Mouse (Mus musculus) layer of hippocampus, postnatal 14 days (tissue): ENCODE measurements around the gene Ddx50. TPM values are rescaled to one million over a fixed set of nuclear protein-coding genes. Genes with fewer than 3 reads are reported as not detected.
"Not testable (repeated sequence)": the region's sequence is repeated elsewhere in the genome, so short reads cannot be mapped to it uniquely, and the experiment has no call there.

Experiments used
- DNase-seq, 2 experiments: peaks; one replicate each; pipeline ENCODE4 v3.0.0; 2021 to 2022; ENCODE audit warnings: low spot score in 2 of 2, mixed read lengths in 1 of 2
- total RNA-seq, 2 experiments: library from RNA; stranded (reverse); gene quantifications; 2 replicates each; pipeline ENCODE4 v1.2.3; 2021

Ddx50 gene
- total RNA-seq, 2 experiments from 2014 or later = 79.3 to 86.0 TPM

DNA sequence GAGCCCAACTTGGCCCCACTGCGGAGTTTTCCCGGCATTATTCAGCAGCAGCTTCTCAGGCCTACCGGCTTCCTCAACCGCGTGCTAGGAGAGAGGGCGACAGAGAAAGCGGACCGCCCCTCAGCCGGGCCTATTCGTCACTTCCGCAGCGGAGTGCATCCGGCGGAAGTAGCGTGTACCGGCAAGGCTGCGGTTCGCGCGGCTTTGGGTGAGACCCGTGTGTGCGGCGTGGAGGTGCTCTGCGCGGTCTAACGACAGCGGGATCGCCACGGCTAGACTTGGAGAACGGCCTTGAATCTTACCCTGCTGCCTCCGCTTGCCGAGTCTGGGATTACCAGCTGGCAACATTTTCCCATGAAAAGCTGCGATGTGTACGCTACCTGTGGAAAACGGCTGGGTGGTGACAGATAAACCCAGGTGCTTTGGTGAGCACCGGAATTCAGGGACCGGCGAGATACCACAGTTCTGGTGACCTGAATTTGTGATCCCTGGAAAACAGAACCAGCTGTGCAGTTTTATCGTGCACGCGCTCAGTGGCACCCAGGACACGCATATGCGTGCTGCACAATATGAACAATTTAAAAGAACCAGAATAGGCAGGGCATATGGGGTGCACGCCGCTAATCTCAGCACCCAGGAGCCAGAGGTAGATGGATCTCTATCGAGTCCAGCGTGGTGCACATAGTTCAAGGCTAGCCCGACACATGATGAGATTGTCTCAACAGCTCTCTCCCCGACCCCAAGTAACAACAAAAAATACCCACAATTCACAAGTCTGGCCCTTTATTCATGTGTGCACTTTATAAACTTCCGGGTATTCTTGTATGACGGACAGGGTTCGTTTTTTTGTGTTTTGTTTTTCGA, 48.6 kb downstream of the Ddx50 start, which contains the start of gene Ddx21:
Gene Ddx21, minus strand, starts transcription at position 105 of the 864 bp plus-strand sequence.
- DNase-seq = peak; percentile 87 to 93

GRCm38 (mm10) chr10:62601833-62602176, 49.2 kb downstream of the Ddx50 start:
- DNase-seq = no peak

GRCm38 (mm10) chr10:62601053-62601791, 49.8 kb downstream of the Ddx50 start:
- no peak for DNase-seq

DNA sequence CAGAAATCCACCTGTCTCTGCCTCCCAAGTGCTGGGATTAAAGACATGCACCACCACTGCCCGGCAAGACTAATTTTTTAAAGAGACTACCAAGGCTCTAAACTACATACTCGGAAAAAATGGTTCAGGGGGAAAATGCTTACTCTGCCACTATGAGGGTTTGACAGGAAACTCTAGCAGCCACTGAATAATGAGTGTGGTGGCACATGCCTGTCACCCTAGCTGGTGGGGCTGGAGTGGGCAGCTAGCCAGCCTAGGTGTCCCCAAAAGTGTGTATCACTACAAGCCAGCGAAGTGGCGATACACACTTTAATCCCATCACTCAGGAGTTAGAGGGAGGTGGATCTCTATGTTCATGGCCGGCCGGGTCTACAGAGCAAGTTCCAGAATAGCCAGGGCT, 51.0 kb downstream of the Ddx50 start:
- DNase-seq = no peak

DNA sequence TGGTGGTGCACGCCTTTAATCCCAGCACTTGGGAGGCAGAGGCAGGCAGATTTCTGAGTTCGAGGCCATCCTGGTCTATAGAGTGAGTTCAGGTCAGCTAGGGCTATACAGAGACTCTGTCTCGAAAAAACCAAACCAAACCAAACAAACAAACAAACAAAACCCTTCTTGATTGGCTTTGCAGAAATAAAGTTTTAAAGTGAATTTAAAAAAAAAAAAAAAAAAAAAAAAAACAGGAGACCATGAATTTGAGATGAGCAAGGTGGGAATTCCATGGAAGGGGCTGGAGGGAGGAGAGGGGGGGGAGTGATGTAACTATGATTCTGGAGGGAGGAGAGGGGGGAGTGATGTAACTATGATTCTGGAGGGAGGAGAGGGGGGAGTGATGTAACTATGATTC, 51.7 kb downstream of the Ddx50 start:
- DNase-seq = not testable (repeated sequence)

DNA sequence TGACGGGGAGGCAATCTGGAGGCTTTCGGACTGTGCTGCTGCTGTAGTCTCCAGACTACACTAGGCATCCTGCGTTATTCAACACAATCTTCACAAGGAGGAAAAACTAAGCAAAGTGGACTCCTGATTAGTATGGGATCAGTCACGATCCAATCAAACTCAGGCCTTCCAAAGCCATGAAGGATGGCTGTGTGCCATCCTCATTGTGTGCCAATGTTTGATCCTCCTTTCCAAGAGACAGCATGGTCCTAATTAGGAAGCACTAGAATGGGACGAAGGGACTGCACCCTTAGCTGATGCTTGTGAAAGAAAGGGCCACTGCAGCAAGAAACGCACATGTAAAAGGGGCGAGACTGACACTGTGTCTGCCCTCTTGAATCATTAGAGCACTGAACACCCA, 58.5 kb downstream of the Ddx50 start:
- no peak for DNase-seq

- peak; percentile 87 to 94 for DNase-seq
These were observed 60.8 kb downstream of the Ddx50 start for GRCm38 (mm10) chr10:62590200-62590599.

GRCm38 (mm10) chr10:62588616-62589015, 62.4 kb downstream of the Ddx50 start:
- no peak for DNase-seq

- no peak for DNase-seq
These were observed 67.8 kb downstream of the Ddx50 start for GRCm38 (mm10) chr10:62583245-62583644.

DNA sequence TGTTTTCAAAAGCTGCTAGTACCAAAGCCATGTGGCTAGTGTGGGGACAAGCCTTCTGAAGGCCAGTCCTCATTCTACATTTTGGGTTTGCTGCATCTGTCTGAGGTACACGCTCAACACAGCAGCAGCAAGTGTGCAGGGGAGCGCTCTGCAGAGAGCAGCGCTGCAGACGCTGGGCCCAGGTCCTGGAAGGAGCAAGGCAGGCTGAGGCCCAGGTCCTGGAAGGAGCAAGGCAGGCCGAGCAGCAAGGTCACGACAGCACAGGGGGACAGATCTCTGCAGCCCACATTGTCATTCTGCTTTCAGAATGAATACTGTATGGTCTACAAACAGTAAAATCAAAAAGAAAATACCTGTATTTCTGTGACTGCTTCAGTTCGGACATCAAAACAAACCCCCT, 68.3 kb downstream of the Ddx50 start:
- no peak for DNase-seq

DNA sequence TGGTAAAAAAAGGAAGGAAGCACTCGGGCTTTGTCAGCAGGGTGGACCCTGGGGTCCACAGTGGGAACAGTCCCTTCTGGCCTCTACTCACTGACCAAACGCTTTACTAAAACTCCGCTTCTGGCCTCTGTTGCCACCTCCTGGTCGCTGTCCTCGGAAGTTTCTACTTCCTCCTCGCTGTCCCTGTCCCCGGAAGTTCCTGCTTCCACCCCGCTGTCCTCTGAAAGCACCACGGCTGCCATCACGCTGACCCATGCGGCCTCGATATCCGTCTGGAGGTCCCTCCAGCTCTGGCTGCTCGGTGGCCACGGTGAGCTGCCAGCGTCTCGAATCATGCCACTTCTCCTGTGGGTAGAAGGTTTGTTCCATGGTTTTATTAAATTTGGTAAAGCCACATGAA, 68.8 kb downstream of the Ddx50 start:
- DNase-seq = no peak

DNA sequence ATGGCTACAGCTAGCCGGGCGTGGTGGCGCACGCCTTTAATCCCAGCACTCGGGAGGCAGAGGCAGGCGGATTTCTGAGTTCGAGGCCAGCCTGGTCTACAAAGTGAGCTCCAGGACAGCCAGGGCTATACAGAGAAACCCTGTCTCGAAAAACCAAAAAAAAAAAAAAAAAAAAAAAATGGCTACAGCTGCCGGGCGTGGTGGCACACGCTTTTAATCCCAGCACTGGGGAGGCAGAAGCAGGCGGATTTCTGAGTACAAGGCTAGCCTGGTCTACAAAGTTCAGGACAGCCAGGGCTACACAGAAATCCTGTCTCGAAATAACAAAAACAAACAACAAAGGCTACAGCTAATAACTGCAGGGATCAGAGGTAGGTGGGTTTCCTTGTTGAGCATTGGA, 71.9 kb downstream of the Ddx50 start:
- not testable (repeated sequence) for DNase-seq

DNA sequence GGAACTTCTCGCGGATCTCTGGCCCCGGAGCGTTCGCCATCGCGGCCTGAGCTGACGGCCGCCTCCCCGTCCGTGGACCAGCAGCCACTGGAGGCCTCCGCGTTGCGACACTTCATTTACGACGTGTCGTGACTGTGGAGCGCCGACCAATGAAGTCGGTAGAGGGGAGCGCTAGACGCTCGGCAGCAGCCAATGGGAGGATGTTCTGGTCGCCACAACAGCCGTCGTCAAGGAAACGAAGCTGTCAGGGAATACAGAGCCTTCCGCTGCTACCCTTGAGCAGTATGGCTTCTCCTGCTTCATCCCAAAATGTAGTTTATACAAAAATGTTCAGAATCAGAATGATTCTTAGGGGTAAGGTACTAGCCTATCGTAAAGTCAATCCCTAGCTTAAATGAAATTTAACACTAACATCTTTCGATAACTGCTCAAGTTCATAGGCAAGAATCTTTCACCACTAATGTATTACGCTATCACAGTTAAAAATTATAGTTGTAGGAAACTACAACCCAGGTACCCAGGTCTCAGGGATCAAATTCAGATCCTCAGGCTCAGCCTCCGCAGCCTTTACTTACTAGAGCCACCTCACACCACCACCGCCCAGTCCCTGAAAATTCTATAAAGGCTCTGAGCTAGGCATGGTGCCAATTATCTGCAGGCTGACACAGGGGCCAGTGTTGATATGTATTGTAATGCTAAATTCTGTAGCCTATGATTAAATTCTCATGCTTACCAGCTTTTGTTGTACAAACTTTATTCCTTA, 72.5 kb downstream of the Ddx50 start, which contains the start of gene Kif1bp:
Gene Kif1bp, minus strand, starts transcription at position 120 of the 763 bp plus-strand sequence.
- DNase-seq = peak; percentile 95 to 98

DNA sequence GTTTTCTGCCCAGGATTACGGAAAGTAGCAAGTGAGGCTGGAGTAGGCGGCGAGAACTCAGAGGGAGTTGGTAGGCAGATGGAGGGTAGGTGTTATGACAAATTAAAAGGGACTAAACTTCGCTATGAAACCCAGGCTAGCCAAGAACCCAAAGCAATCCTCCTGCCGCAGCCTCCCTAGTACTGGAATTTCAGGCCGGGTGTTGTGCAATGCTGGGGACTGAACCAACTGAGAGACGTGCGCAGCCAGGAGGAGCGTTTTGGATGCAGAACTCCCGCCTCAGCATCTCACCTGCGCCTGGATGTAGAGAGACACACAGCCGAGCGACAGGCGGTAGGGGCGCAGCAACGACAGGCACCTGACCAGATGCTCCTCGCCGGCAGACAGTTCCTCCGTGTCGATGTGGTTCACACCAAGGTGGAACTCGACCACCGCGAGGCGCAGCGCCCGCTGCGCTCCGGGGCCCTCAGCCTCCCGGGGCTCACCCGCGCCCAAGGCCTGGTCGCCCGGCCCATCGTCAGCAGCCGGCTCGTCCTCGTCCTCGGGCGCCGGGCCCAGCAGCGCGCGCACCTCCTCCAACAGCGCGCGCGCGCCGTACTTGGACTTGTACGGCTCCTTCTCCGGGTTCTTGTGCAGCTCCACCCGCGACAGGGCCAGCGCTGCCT, 73.2 kb downstream of the Ddx50 start:
- no peak for DNase-seq

GRCm38 (mm10) chr10:62575001-62575400, 76.0 kb downstream of the Ddx50 start:
- no peak for DNase-seq

DNA sequence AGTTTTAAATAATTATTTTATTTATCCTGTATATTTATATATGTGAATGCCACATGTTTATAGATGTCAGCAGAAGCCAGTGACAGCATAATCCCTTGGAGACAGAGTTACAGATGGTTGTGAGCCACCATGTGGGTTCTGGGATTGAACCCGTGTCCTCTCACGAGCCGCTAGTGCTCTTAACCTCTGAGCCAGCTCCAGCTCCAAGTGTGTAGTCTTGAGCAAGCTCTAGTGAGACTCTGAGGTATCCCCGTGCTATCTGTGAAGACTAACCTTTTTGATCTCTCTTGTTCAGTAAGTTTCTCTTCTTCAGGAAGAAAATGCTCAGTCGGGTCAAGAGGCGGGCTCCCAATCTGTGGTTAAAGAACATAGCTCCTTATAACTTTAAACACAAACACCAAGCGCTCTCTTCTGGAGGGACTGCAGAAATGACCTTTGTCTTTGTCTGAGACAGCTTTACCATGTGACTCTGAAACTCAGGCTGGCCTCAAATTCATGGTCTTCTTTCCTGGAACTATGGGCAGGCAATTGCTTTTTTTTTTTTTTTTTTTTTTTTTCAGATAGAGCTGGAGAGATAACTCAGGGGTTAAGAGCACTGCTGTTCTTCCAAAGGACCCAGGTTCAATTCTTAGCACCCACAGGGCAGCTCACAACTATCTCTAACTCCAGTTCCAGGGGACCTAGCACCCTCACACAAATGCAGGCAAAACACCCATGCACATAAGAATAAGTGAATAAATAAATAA, 80.7 kb downstream of the Ddx50 start:
- DNase-seq = no peak

DNA sequence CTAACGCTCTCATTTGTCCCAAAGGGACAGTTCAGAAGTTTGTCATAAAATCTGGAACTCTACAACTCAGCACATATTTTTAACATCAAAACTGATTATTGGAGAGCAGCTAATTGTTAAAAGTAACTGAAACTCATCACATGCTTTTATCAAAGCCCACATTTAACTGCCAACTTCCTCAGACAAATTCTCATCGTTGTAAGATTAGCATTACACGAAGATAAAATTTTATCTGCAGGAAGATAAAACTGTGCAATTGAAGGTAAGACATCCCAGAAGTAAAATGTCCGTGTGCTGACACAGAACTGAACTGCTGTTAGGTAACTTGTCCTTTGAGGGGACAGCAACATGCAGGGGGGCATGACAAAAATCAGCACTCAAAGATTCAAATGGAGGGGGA, 82.2 kb downstream of the Ddx50 start:
- DNase-seq = no peak
